Mouse (Mus musculus) retina, postnatal 1 day (tissue): Measurements from ENCODE around the gene Coro1a.

Experiments
- DNase-seq: peaks from one replicate; pipeline ENCODE4 v3.0.0-alpha.2; 2012

Coro1a gene

GRCm38 (mm10) chr7:126679683-126680082 is 27.9 kb downstream of the Coro1a start:
- DNase-seq: no peak

GRCm38 (mm10) chr7:126678545-126679341 is 28.8 kb downstream of the Coro1a start:
- no peak for DNase-seq

GRCm38 (mm10) chr7:126676631-126677220 is 30.9 kb downstream of the Coro1a start:
- no peak for DNase-seq

GRCm38 (mm10) chr7:126676207-126676606 is 31.4 kb downstream of the Coro1a start, which contains the start of gene Sult1a1:
Gene Sult1a1 (minus strand): TSS chr7:126676432.
- DNase-seq: no peak

- DNase-seq: no peak
These were observed 32.5 kb downstream of the Coro1a start for GRCm38 (mm10) chr7:126675104-126675503.

GRCm38 (mm10) chr7:126672111-126672510 is 35.5 kb downstream of the Coro1a start:
- no peak for DNase-seq

GRCm38 (mm10) chr7:126670152-126670551 is 37.4 kb downstream of the Coro1a start:
- DNase-seq: no peak

- no peak for DNase-seq
These were observed 39.1 kb downstream of the Coro1a start for GRCm38 (mm10) chr7:126668452-126668851.

- DNase-seq: no peak
These were observed 40.0 kb downstream of the Coro1a start for GRCm38 (mm10) chr7:126667495-126668090.

GRCm38 (mm10) chr7:126665269-126665668 is 42.3 kb downstream of the Coro1a start:
- no peak for DNase-seq

- no peak for DNase-seq
These were observed 43.9 kb downstream of the Coro1a start for GRCm38 (mm10) chr7:126663646-126664045.

GRCm38 (mm10) chr7:126659771-126660170 is 47.8 kb downstream of the Coro1a start:
- DNase-seq: no peak

- DNase-seq: no peak
These were observed 50.1 kb downstream of the Coro1a start for GRCm38 (mm10) chr7:126657522-126657921.

- DNase-seq: no peak
These were observed 51.9 kb downstream of the Coro1a start for GRCm38 (mm10) chr7:126655695-126656094.

GRCm38 (mm10) chr7:126653991-126654390 is 53.6 kb downstream of the Coro1a start:
- no peak for DNase-seq

- DNase-seq: no peak
These were observed 56.7 kb downstream of the Coro1a start for GRCm38 (mm10) chr7:126650852-126651251.
